21 mouse cellular contexts compared by ENCODE assay signal in genomic region chr9:121304520-121304919, GRCm38 (mm10). TPM values are rescaled to one million over a fixed set of nuclear protein-coding genes. Genes with fewer than 3 reads are reported as not detected.
DNase-seq lines count a peak whose midpoint lies in the region; ATAC-seq and TF ChIP-seq lines count a peak whose summit lies in the region.
"Had no signal": no experiment of that assay in that cellular context is flagged by ENCODE, and none has a peak within 500 bp of the region (broad histone marks: within the 10 kb centered on the region; RNA-seq: fewer than 3 reads in every experiment).

No protein-coding gene starts in this region.

- peak; percentile 18 for DNase-seq in gastrocnemius, adult 2 months
- DNase-seq in gastrocnemius, postnatal 4 days (ENCODE audit: low spot score in 2 of 2): no peak
- no peak for DNase-seq in midbrain, embryonic 11.5 days (ENCODE audit: low spot score, missing footprints)
- no peak for DNase-seq in adrenal gland, adult (ENCODE audit: inconsistent age in 2 of 2, low spot score in 1 of 2)
- no peak for DNase-seq in liver
- DNase-seq: adrenal gland, postnatal 25 days; cerebellum, postnatal 36 days; gastrocnemius, postnatal 36 days; layer of hippocampus, adult 9-11 months; lung, postnatal 14 days; right cerebral cortex, postnatal 25 days; thymus, postnatal 25 days had no signal

- intact Hi-C loops in gastrocnemius, adult 2 months (cut with DNase I): no loop called here

- no peak overlapping the region for H3K4me2 ChIP-seq in midbrain, embryonic 11.5 days
- H3K4me2 ChIP-seq in midbrain, embryonic 15.5 days: no peak overlapping the region
- no peak overlapping the region for H3K4me2 ChIP-seq in forebrain, embryonic 13.5 days
- no peak overlapping the region for H3K4me2 ChIP-seq in midbrain, embryonic 13.5 days (replicated peaks)
- H3K4me2 ChIP-seq: limb, embryonic 13.5 days had no signal

- no peak for ATAC-seq in midbrain, embryonic 11.5 days (ENCODE audit: low FRiP score)
- no peak for ATAC-seq in midbrain, embryonic 15.5 days (replicated peaks)
- peak; percentile 11; the same call in 1 of the 2 replicates for ATAC-seq in forebrain, embryonic 13.5 days
- no peak for ATAC-seq in midbrain, embryonic 13.5 days
- ATAC-seq: activated CD4-positive, CD25-positive, alpha-beta regulatory T cell, adult 4 months; Patski had no signal

- no peaks in the 10 kb centered on the region for H3K27me3 ChIP-seq in midbrain, embryonic 11.5 days (ENCODE audit: control insufficient read depth, insufficient read depth, low read length)
- H3K27me3 ChIP-seq in midbrain, embryonic 15.5 days (replicated peaks): no peaks in the 10 kb centered on the region
- no peaks in the 10 kb centered on the region for H3K27me3 ChIP-seq in forebrain, embryonic 13.5 days
- no peaks in the 10 kb centered on the region for H3K27me3 ChIP-seq in midbrain, embryonic 13.5 days
- H3K27me3 ChIP-seq: hindbrain, embryonic 15.5 days; limb, embryonic 13.5 days; Patski had no signal

- TF ChIP-seq CTCF in gastrocnemius, adult 2 months (IDR thresholded peaks at IDR 0.05): no peak

- H3K36me3 ChIP-seq in midbrain, embryonic 11.5 days (ENCODE audit: control insufficient read depth, insufficient read depth, low read length): no peaks in the 10 kb centered on the region
- no peaks in the 10 kb centered on the region for H3K36me3 ChIP-seq in midbrain, embryonic 15.5 days (replicated peaks)
- no peaks in the 10 kb centered on the region for H3K36me3 ChIP-seq in forebrain, embryonic 13.5 days (ENCODE audit: poor library complexity, severe bottlenecking)
- no peaks in the 10 kb centered on the region for H3K36me3 ChIP-seq in midbrain, embryonic 13.5 days
- H3K36me3 ChIP-seq: hindbrain, embryonic 15.5 days; limb, embryonic 13.5 days had no signal

- H3K27ac ChIP-seq in gastrocnemius, adult 2 months: peak overlapping the region; percentile 60
- peak overlapping the region; percentile 12; the same call in 1 of the 2 replicates for H3K27ac ChIP-seq in midbrain, embryonic 11.5 days (ENCODE audit: low read depth, low read length)
- H3K27ac ChIP-seq in midbrain, embryonic 15.5 days: no peak overlapping the region
- H3K27ac ChIP-seq in forebrain, embryonic 13.5 days: peak overlapping the region; percentile 78
- H3K27ac ChIP-seq in midbrain, embryonic 13.5 days: peak overlapping the region; percentile 30; the same call in 1 of the 2 replicates
- H3K27ac ChIP-seq: embryonic facial prominence, embryonic 10.5 days; limb, embryonic 13.5 days had no signal

- peaks cover 42% of the 10 kb centered on the region for H3K4me1 ChIP-seq in midbrain, embryonic 11.5 days (ENCODE audit: control insufficient read depth, insufficient read depth, low read length)
- peaks cover 36% of the 10 kb centered on the region for H3K4me1 ChIP-seq in midbrain, embryonic 15.5 days
- peaks cover 65% of the 10 kb centered on the region for H3K4me1 ChIP-seq in forebrain, embryonic 13.5 days
- peaks cover 55% of the 10 kb centered on the region for H3K4me1 ChIP-seq in midbrain, embryonic 13.5 days (replicated peaks)

- WGBS in midbrain, embryonic 11.5 days: 57% methylated on average over 10 of the region's 10 CpGs
- WGBS in midbrain, embryonic 15.5 days: 35% methylated on average over 10 of the region's 10 CpGs
- 40% methylated on average over 10 of the region's 10 CpGs for WGBS in forebrain, embryonic 13.5 days
- WGBS in midbrain, embryonic 13.5 days: 38% methylated on average over 10 of the region's 10 CpGs

- no peak overlapping the region for H3K4me3 ChIP-seq in gastrocnemius, adult 2 months
- no peak overlapping the region for H3K4me3 ChIP-seq in midbrain, embryonic 11.5 days (ENCODE audit: low read depth, low read length)
- no peak overlapping the region for H3K4me3 ChIP-seq in midbrain, embryonic 15.5 days
- H3K4me3 ChIP-seq in forebrain, embryonic 13.5 days: no peak overlapping the region
- H3K4me3 ChIP-seq in midbrain, embryonic 13.5 days (replicated peaks): no peak overlapping the region
- H3K4me3 ChIP-seq: embryonic facial prominence, embryonic 10.5 days; hindbrain, embryonic 15.5 days; limb, embryonic 13.5 days; megakaryocyte, embryonic 14.5 days had no signal

- H3K9me3 ChIP-seq in midbrain, embryonic 11.5 days (ENCODE audit: control insufficient read depth, low read length): no peaks in the 10 kb centered on the region
- H3K9me3 ChIP-seq in midbrain, embryonic 15.5 days: no peaks in the 10 kb centered on the region
- no peaks in the 10 kb centered on the region for H3K9me3 ChIP-seq in forebrain, embryonic 13.5 days (replicated peaks)
- H3K9me3 ChIP-seq in midbrain, embryonic 13.5 days: no peaks in the 10 kb centered on the region
- H3K9me3 ChIP-seq: embryonic facial prominence, embryonic 10.5 days; hindbrain, embryonic 15.5 days; limb, embryonic 13.5 days; megakaryocyte, embryonic 14.5 days had no signal

- no peak overlapping the region for H3K9ac ChIP-seq in midbrain, embryonic 11.5 days (ENCODE audit: low read length)
- no peak overlapping the region for H3K9ac ChIP-seq in midbrain, embryonic 15.5 days
- H3K9ac ChIP-seq in forebrain, embryonic 13.5 days: no peak overlapping the region
- H3K9ac ChIP-seq in midbrain, embryonic 13.5 days (replicated peaks): no peak overlapping the region
- H3K9ac ChIP-seq: hindbrain, embryonic 15.5 days; limb, embryonic 13.5 days had no signal

RNA-seq across cellular contexts. Expression of gene Trak1, which starts 7.2 kb away (rescaled TPM):
- total RNA-seq in gastrocnemius, adult 2 months (2021): 100 to 1,000 TPM; 156 to 204 TPM
- 100 to 1,000 TPM; 193 to 204 TPM for total RNA-seq in gastrocnemius, postnatal 4 days (2021)
- 19.2 and 20.5 TPM in 2 replicates for polyA plus RNA-seq in midbrain, embryonic 11.5 days (2014; fragmentation: Nextera tagmentation; extraction: Ambion mirVana)
- polyA plus RNA-seq in midbrain, embryonic 15.5 days (2015; fragmentation: Nextera tagmentation; extraction: Ambion mirVana): 60.7 and 61.2 TPM in 2 replicates
- polyA plus RNA-seq in forebrain, embryonic 13.5 days (2015; fragmentation: Nextera tagmentation; extraction: Ambion mirVana): 49.7 and 49.9 TPM in 2 replicates
- 41.1 and 44.8 TPM in 2 replicates for polyA plus RNA-seq in midbrain, embryonic 13.5 days (2015; fragmentation: Nextera tagmentation; extraction: Ambion mirVana)

RNA-seq across cellular contexts. Expression of gene Ulk4, which starts 27.5 kb away (rescaled TPM):
- under 1 TPM; 0.11 to 0.36 TPM for total RNA-seq in gastrocnemius, adult 2 months (2021)
- 1 to 10 TPM; 2.2 to 2.3 TPM for total RNA-seq in gastrocnemius, postnatal 4 days (2021)
- 210 and 216 TPM in 2 replicates for polyA plus RNA-seq in midbrain, embryonic 11.5 days (2014; fragmentation: Nextera tagmentation; extraction: Ambion mirVana)
- polyA plus RNA-seq in midbrain, embryonic 15.5 days (2015; fragmentation: Nextera tagmentation; extraction: Ambion mirVana): 84.7 and 92.9 TPM in 2 replicates
- 164 and 177 TPM in 2 replicates for polyA plus RNA-seq in forebrain, embryonic 13.5 days (2015; fragmentation: Nextera tagmentation; extraction: Ambion mirVana)
- 151 and 159 TPM in 2 replicates for polyA plus RNA-seq in midbrain, embryonic 13.5 days (2015; fragmentation: Nextera tagmentation; extraction: Ambion mirVana)
